ENCODE assay signal across 19 mouse cellular contexts in the genomic region with DNA sequence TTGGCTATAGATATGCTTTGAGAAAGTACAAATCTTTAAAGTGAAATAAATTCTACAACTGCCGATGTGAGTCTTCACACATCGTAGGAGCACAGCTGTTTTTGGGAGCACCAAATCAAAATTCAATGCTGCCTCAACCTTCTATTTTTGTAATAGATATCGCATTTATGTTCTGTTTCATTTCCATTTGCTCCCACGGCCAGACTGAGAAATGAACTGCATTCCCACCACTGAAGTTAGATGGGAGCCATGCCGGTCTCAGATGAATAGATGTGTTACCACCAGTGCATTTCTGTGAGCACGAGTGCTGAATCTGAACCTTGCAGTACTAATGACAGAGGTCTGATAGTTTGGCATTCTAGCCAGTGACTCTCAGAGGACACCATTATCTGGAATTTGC. TPM values are rescaled to one million over a fixed set of nuclear protein-coding genes. Genes with fewer than 3 reads are reported as not detected.
"Had no signal": no experiment of that assay in that cellular context is flagged by ENCODE, and none has a peak within 500 bp of the region (broad histone marks: within the 10 kb centered on the region; RNA-seq: fewer than 3 reads in every experiment).

No protein-coding gene starts in this region.

- ATAC-seq: liver, postnatal 0 days; lung, postnatal 0 days; midbrain, embryonic 15.5 days had no signal

- H3K4me3 ChIP-seq: lung, embryonic 15.5 days; megakaryocyte, embryonic 14.5 days; midbrain, embryonic 12.5 days; midbrain, embryonic 15.5 days; neural tube, embryonic 12.5 days; stomach, embryonic 15.5 days had no signal

- H3K4me1 ChIP-seq: lung, embryonic 15.5 days; megakaryocyte, embryonic 14.5 days; midbrain, embryonic 12.5 days; midbrain, embryonic 15.5 days; neural tube, embryonic 12.5 days; stomach, embryonic 15.5 days had no signal

- H3K9ac ChIP-seq: liver, postnatal 0 days; lung, embryonic 15.5 days; midbrain, embryonic 12.5 days; midbrain, embryonic 15.5 days; neural tube, embryonic 12.5 days; stomach, embryonic 15.5 days had no signal

- H3K27ac ChIP-seq: lung, embryonic 15.5 days; macrophage; midbrain, embryonic 12.5 days; midbrain, embryonic 15.5 days; neural tube, embryonic 12.5 days; stomach, embryonic 15.5 days; stomach, postnatal 0 days had no signal

- H3K36me3 ChIP-seq: lung, embryonic 15.5 days; midbrain, embryonic 12.5 days; midbrain, embryonic 15.5 days; neural tube, embryonic 12.5 days; stomach, embryonic 15.5 days had no signal

- H3K27me3 ChIP-seq: lung, embryonic 15.5 days; megakaryocyte, embryonic 14.5 days; midbrain, embryonic 12.5 days; midbrain, embryonic 15.5 days; neural tube, embryonic 12.5 days; stomach, embryonic 15.5 days had no signal

- DNase-seq: liver, postnatal 0 days; lung, adult 2 months; lung, postnatal 14 days; lung, postnatal 36 days; right cerebral cortex, postnatal 14 days; thymus, adult 2 months; thymus, postnatal 25 days; thymus, postnatal 4 days had no signal

RNA-seq across cellular contexts. Expression of a gene that starts 58.3 kb away (rescaled TPM):
- total RNA-seq: megakaryocyte progenitor cell, adult 5-6 weeks; monocyte, adult 5-6 weeks had no signal
- polyA plus RNA-seq: liver, postnatal 0 days; macrophage had no signal
